Mouse (Mus musculus) heart, adult 11 months (tissue): Measurements from ENCODE around the gene Caprin2.
A peak's percentile ranks its signal among the peaks of the same experiment; 100 is the strongest.

Source experiments
- DNase-seq: peaks from one replicate; pipeline ENCODE4 v3.0.0; 2022

Caprin2 gene

GRCm38 (mm10) chr6:148831728-148832121, 64.3 kb downstream of the Caprin2 start:
- no peak for DNase-seq

- peak; percentile 100 for DNase-seq
These were observed 65.0 kb downstream of the Caprin2 start, which contains the start of gene Ipo8 for GRCm38 (mm10) chr6:148830748-148831727. Gene Ipo8 (minus strand): TSS chr6:148831467.

GRCm38 (mm10) chr6:148830355-148830747, 65.7 kb downstream of the Caprin2 start:
- no peak for DNase-seq

GRCm38 (mm10) chr6:148826119-148826518, 69.9 kb downstream of the Caprin2 start:
- no peak for DNase-seq

- peak; percentile 86 for DNase-seq
These were observed 77.3 kb downstream of the Caprin2 start for GRCm38 (mm10) chr6:148818624-148819343.

GRCm38 (mm10) chr6:148816751-148817150, 79.3 kb downstream of the Caprin2 start:
- no peak for DNase-seq

GRCm38 (mm10) chr6:148811117-148811516, 84.9 kb downstream of the Caprin2 start:
- DNase-seq = no peak

- no peak for DNase-seq
These were observed 96.3 kb downstream of the Caprin2 start for GRCm38 (mm10) chr6:148799773-148800172.

GRCm38 (mm10) chr6:148795145-148795544, 100.9 kb downstream of the Caprin2 start:
- peak; percentile 61 for DNase-seq
